Mouse (Mus musculus) left cerebral cortex, postnatal 10 days (tissue): ENCODE results near the gene Snx27. TPM values are rescaled to one million over a fixed set of nuclear protein-coding genes. Genes with fewer than 3 reads are reported as not detected.

Source experiments
- DNase-seq, 2 experiments: peaks; one replicate each; pipeline ENCODE4 v3.0.0; 2021 to 2022; ENCODE audit warnings: low spot score in 2 of 2, mixed read lengths in 1 of 2; ENCODE audit errors: extremely low spot score in 1 of 2
- intact Hi-C: fragments of 180-260 bp; cut with DNase I; formaldehyde crosslinking; loops from one replicate; pipeline ENCODE4 v1.15.1; 2025
- total RNA-seq, 2 experiments: library from RNA; stranded (reverse); gene quantifications; 2 replicates each; pipeline ENCODE4 v1.2.3; 2021

Gene Snx27
- 10 to 100 TPM; 86.0 to 90.2 TPM for total RNA-seq

DNA sequence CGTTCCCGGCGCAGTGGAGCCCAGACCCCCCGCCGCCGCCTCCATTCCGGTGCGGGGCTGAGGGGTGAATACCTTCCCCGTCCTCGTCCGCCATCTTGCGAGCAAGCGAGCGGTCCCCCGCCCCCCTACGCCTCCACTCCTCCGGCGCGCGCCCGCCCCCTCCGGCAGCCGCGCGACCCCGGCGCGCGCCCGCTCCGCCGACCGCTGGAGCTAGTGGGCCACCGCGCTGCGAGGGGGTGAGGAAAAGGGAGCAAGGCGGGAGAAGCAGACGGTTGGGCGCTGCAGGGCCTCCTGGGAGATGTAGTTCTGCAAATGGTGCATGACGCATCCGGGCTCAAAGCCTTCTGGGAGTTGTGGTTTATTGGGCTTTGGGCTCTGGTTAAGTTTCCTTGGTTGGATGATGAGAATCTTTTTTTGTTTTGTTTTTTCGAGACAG is at the start of gene Snx27:
TSS of gene Snx27 (minus strand) at position 261 of the 436 bp plus-strand sequence.
- intact Hi-C loops, result no loop called here
- peak; percentile 94 to 96 for DNase-seq

DNA sequence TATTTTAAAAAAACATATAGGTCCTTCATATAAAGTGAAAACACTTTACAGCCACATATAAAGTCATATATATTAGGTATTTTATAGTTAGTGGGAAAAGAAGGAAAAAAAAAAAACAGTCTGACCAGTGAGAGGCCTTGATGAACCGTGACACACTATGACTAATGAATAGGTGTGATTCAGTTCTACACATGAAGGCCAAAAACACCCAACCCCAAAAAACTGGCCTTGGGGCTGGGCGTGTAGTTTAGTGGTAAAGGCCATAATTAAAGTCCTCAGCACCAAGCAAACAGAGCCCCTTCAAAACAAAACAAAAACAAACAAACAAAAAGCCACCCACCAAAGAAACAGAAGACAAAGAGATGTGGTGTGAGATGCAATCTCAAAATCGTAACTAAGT is 47.4 kb upstream of the Snx27 start:
- intact Hi-C loops, result no loop called here
- no peak for DNase-seq

GRCm38 (mm10) chr3:94628712-94629111 is 46.2 kb upstream of the Snx27 start:
- intact Hi-C loops, result no loop called here

DNA sequence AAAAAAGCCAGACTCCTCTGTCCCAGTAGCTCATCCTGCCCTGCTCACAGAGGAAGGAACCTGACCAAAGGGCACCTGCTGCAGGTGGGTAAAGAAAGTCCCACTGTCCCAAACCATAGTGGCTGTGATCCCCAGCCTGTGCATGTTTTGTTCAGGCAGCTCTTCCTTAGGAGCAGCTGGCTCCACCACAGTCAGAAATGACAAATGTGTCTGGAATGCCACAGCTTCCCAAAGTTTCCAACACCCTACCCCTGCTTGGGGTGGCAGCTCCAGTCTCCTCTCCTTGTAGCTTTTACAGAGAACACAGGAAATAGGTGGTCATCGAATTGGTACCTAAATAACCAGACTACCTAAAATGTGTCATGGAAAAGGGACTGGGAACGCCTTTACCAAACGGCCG is 41.8 kb upstream of the Snx27 start:
- DNase-seq, result no peak
- intact Hi-C loops, result no loop called here

More at GRCm38 (mm10) chr3:94628712-94629111, 46.2 kb upstream of the Snx27 start:
- DNase-seq, result no peak

GRCm38 (mm10) chr3:94622550-94622949 is 40.0 kb upstream of the Snx27 start:
- intact Hi-C loops, result no loop called here

DNA sequence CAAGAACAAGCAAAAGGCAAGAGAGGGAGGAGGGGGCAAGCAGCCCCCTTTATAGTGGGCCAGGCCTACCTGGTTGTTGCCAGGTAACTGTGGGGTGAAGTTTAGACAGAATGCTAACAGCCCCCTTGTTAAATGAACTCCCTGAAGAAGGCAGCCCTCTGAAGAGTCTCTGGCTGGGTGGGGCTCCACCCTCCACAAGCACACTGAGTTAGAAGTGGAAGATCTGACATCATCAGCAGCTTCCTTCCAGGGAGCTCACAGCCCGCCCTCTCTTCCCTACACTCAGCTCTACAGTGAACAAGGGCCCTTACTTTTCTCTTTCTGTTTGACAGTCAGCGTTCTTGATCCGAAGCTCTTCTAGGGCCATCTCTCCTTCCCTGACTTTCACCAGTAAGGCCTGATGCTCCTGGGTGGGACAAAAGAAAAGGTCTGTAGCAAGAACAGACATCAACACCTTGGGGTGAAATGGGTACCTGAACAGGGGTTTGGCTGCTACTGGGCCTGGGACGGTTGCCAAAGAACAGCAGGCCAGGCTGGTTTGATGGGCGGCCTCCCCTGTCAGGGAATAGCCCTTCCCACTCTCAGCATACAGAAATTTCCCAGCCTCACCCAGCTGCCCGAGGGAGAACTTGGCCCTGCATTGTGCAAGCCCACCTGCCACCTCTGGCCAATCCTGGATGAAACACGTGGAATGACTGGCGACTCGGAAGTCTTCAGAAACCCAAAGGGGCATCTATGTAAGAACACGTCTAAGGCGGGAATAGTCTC is 39.4 kb upstream of the Snx27 start:
- intact Hi-C loops, result no loop called here
- no peak for DNase-seq

More at GRCm38 (mm10) chr3:94622550-94622949, 40.0 kb upstream of the Snx27 start:
- no peak for DNase-seq

DNA sequence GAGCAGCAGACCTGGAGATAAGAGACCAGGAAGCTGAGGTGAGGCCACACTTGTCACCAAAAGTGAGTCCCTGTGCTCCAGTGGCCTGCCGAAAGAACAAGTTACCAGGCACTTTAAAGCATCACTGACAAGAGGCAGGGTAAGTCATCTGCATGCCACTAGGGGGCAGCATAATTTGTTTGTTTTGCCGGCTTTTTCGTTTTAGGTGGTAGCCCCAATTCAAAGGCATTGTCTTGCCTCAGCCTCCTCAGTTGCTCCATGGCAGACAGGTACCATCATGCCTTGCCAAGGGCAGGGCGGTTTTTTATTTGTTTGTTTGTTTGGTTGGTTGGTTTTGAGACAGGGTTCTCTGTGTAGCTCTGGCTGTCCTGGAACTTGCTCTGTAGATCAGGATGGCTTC is 34.2 kb upstream of the Snx27 start:
- peak in 1 of 2 experiments; percentile 24 for DNase-seq

GRCm38 (mm10) chr3:94613258-94613878 is 30.9 kb upstream of the Snx27 start:
- DNase-seq, result no peak
- intact Hi-C loops, result no loop called here

More for the DNA sequence above, 34.2 kb upstream of the Snx27 start:
- intact Hi-C loops, result no loop called here

- DNase-seq, result no peak
- intact Hi-C loops, result no loop called here
These were observed 29.8 kb upstream of the Snx27 start for GRCm38 (mm10) chr3:94612274-94612673.

- no peak for DNase-seq
- intact Hi-C loops, result no loop called here
These were observed 29.3 kb upstream of the Snx27 start for GRCm38 (mm10) chr3:94611834-94612233.

- intact Hi-C loops, result no loop called here
- DNase-seq, result peak in 1 of 2 experiments; percentile 20
These were observed 28.8 kb upstream of the Snx27 start for GRCm38 (mm10) chr3:94611343-94611742.

GRCm38 (mm10) chr3:94610581-94610980 is 28.1 kb upstream of the Snx27 start:
- DNase-seq, result no peak
- intact Hi-C loops, result no loop called here

GRCm38 (mm10) chr3:94609621-94610020 is 27.1 kb upstream of the Snx27 start:
- intact Hi-C loops, result no loop called here
- no peak for DNase-seq

DNA sequence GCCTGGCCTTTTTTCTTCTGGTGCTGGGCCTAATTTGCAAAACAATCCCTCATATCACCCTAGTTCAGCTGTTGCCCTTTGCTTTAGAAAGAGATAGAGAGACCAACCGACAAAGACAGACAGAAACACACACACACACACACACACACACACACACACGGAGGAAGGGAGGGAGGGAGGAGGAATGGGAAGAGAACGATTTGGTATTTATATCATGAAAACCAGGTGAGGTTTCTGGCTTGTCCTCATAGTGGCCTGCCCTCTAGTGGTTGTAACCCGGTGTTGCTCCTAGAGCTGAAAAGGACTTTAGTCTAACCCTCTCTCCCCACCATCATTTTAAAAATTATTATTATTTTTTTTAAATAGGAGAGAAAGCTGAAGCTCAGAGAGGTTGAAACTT is 19.4 kb upstream of the Snx27 start:
- DNase-seq, result peak in 1 of 2 experiments; percentile 35
- intact Hi-C loops, result no loop called here

DNA sequence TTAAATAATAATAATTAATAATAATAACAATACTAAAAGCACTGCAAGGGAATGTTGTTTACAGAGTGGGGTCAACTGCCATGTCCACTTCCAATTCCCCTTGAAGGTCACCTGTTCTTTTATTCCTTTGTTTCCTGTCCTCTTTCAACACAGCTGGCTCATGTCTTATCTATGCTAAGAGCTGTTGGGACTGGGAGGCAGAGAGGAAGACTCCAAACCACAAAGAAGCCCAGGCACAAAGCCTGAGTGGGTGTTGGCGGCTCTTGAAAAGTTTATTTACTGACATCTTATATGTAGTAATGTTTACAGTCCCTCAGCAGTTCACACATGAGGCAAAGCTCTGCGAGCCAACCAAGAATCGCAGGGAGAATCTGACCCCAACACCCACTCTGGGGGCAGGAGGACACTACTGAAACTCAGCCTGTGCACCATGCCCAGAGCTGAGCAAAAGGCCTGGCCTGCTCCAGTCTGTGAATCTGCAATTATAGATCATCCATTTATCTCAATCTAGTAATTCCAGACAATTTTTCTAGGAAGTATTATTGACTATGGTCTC is 14.8 kb upstream of the Snx27 start:
- intact Hi-C loops, result loop anchor here (5.0 kb wide), 1 partner anchor 140 kb away; no protein-coding TSS in a partner anchor
- DNase-seq, result no peak

DNA sequence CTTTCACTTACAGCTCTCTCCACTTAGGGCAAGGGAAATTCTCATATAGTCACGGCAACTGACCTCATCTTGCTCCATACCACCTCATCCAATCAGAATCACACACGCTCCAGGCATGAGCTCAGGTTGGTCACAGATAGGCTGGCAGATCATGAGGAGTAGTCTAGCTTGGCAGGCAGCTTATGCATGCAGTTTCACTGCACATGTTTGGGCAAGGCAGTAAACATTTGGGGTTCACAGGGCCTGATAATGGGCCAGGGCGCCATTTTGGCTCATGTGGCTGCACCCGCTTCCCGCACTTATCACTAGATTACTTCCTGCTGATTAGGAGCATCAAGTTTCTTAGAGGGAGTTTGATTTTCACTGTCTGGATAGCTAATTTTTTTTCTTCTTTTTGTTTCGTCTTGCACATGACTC is 13.4 kb upstream of the Snx27 start:
- DNase-seq, result no peak
- intact Hi-C loops, result loop anchor here (5.0 kb wide), 1 partner anchor 139 kb away; no protein-coding TSS in a partner anchor

- DNase-seq, result no peak
- intact Hi-C loops, result no loop called here
These were observed 8.6 kb upstream of the Snx27 start for GRCm38 (mm10) chr3:94591066-94591465.

- intact Hi-C loops, result no loop called here
- DNase-seq, result no peak
These were observed 5.4 kb upstream of the Snx27 start for GRCm38 (mm10) chr3:94587962-94588361.

GRCm38 (mm10) chr3:94582944-94583343 is 428 bp upstream of the Snx27 start:
- intact Hi-C loops, result no loop called here

More at GRCm38 (mm10) chr3:94582944-94583343, 428 bp upstream of the Snx27 start:
- no peak for DNase-seq
